Mouse (Mus musculus) bone marrow, adult 2 months (tissue): ENCODE results near the gene Pole2. TPM values are rescaled to one million over a fixed set of nuclear protein-coding genes. Genes with fewer than 3 reads are reported as not detected.

Experiments
- H3K27ac ChIP-seq: fragments of 200-500 bp; 2 replicates; pipeline ENCODE4 v1.5.1; 2012; ENCODE audit warnings: low read depth, mild to moderate bottlenecking, control low read depth, inconsistent platforms, low read length; ENCODE audit not compliant: control insufficient read depth, poor library complexity, insufficient read depth
- H3K4me1 ChIP-seq: fragments of 200-500 bp; 2 replicates; pipeline ENCODE4 v1.6.1; 2011; ENCODE audit warnings: low read length; ENCODE audit not compliant: control insufficient read depth, insufficient read depth
- H3K4me3 ChIP-seq: fragments of 200-500 bp; replicated peaks from 2 replicates; pipeline ENCODE3; 2011; ENCODE audit warnings: mild to moderate bottlenecking, low read depth, low read length, control low read depth; ENCODE audit not compliant: control insufficient read depth
- CTCF ChIP-seq: fragments of 200-500 bp; IDR thresholded peaks from 2 replicates; pipeline ENCODE4 v1.5.1; 2011; ENCODE audit warnings: low read length, control low read depth; ENCODE audit not compliant: control insufficient read depth, insufficient read depth
- POLR2A ChIP-seq: fragments of 200-500 bp; IDR thresholded peaks from 2 replicates; pipeline ENCODE4 v1.6.1; 2011; ENCODE audit warnings: low read depth, mild to moderate bottlenecking, control low read depth, low read length, borderline replicate concordance; ENCODE audit not compliant: control insufficient read depth
- WGBS: fragments of 180-500 bp; shearing (Covaris S2); methylation state at CpG from one replicate; pipeline ENCODE4 v1.1.7; 2018; 5-methylcytosine and 5-hydroxymethylcytosine counted together
- polyA plus RNA-seq: library from polyadenylated mRNA; stranded (reverse); fragments of >200 nt; gene quantifications from 2 replicates; pipeline ENCODE4 v1.2.4, GENCODE M21; 2011; ENCODE audit warnings: low replicate concordance; ENCODE audit not compliant: missing spikeins, insufficient read depth, insufficient read length

Gene Pole2
- polyA plus RNA-seq, 1 experiment, result 9.1 TPM

DNA sequence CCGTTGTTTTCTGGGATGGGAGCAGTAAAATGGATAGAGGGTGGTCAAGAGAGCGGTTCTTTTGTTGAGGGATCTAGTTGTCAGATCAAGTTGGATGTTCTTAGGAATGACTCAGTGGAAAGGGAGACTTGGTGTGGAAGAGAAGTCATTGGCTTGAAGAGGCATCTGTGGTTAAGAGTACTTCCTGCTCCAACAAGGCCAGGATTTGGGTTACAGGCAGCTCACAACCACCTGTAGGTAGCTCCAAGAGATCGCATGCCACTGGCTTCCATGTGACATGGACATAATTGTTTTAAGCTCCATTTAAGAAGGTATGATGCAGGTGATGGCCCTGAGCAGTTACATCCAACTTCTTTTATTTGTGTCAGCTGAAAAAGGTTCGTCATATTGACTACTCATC is 21.8 kb upstream of the Pole2 start:
- H3K27ac ChIP-seq, result no peak overlapping the region
- WGBS, result 77% methylated on average over 4 of the region's 4 CpGs
- no peak overlapping the region for H3K4me3 ChIP-seq
- TF ChIP-seq CTCF, result no peak
- no peak for TF ChIP-seq POLR2A
- H3K4me1 ChIP-seq, result no peaks in the 10 kb centered on the region

- Histone ChIP-seq H3K4me3 (peak overlapping the region; percentile 79), H3K27ac (peak overlapping the region; percentile 75; the same call in 1 of the 2 replicates), H3K4me1 (no peaks in the 10 kb centered on the region; the same call in 1 of the 2 replicates)
- WGBS, result under 1% methylated on average over 64 of the region's 64 CpGs
- TF ChIP-seq POLR2A, result peak; percentile 85; the same call in 1 of the 2 replicates
- no peak for TF ChIP-seq CTCF
These were observed 13.9 kb upstream of the Pole2 start for GRCm38 (mm10) chr12:69241771-69242431.

GRCm38 (mm10) chr12:69241405-69241770 is 13.4 kb upstream of the Pole2 start:
- TF ChIP-seq POLR2A (no peak), CTCF (no peak)
- peak overlapping the region; percentile 79 for H3K4me3 ChIP-seq
- WGBS, result 2% methylated on average over 3 of the region's 3 CpGs
- peak overlapping the region; percentile 75; the same call in 1 of the 2 replicates for H3K27ac ChIP-seq
- H3K4me1 ChIP-seq, result no peaks in the 10 kb centered on the region; the same call in 1 of the 2 replicates

DNA sequence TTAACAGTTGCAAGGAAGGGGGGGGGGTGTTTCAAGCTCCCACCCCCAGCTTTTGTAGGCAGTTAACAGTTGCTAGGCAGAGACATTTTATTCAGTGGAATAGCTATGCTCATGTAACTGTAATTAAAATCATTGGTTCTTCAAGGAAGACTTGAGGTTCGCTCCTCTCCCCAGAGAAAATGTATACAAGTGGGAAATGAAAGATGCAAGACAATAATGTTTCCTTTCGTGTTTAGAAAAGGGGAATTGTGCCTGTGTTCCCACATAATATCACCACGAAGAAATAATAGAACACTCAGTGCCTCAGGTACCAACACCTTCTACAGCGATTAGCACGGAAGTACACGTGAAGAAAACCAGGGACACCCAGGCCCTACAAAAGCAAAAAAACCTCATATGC is 12.9 kb upstream of the Pole2 start, which contains the start of gene Klhdc1:
TSS of gene Klhdc1 (plus strand) at position 301 of the 400 bp plus-strand sequence.
- Histone ChIP-seq H3K4me3 (peak within 1 kb of the TSS; percentile 79), H3K27ac (peak within 1 kb of the TSS; percentile 75; the same call in 1 of the 2 replicates), H3K4me1 (no peaks in the 10 kb centered on the region; the same call in 1 of the 2 replicates)
- TF ChIP-seq POLR2A (no peak), CTCF (no peak)
- WGBS, result 50% methylated on average over 6 of the region's 6 CpGs

DNA sequence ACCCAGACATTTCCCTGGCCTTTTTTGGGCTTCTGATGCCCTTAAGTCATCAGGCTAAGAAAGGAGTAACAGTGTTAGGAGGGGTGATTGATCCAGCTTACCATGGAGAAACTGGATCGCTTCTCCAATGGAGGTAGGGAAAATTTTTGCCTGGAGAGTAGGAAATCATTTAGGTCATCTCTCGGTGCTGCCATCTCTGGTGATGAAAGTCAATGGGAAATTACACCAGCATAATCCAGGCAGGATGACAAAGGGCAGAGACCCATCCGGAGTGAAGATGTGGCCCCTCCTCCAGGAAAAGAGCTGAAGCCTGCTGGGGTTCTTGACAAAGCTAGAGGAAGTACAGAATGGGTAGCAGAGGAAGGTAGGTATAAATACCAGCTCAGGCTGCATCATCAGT is 10.3 kb upstream of the Pole2 start:
- H3K27ac ChIP-seq, result no peak overlapping the region
- TF ChIP-seq CTCF, result no peak
- no peak for TF ChIP-seq POLR2A
- H3K4me1 ChIP-seq, result no peaks in the 10 kb centered on the region; the same call in 1 of the 2 replicates
- H3K4me3 ChIP-seq, result no peak overlapping the region
- WGBS, result 37% methylated on average over 3 of the region's 3 CpGs

DNA sequence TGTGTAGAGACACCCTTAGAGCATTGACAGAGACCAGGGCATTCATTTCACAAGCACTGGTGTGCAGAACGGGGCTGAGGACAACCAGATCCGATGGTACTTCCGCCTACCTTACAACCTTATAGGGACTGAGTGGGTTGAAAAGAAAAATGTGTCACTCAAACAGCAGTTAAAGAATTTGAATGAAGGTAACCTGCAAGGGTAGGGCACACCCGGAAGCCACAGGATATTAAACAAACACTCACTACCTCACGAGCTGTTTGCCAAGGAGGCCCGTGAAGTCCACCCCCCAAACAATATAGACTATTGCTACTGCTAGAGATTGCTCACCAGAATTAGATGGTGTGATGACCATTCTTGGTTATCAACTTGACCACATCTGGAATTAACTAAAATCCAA is 7.8 kb upstream of the Pole2 start:
- H3K27ac ChIP-seq, result no peak overlapping the region
- H3K4me1 ChIP-seq, result no peaks in the 10 kb centered on the region; the same call in 1 of the 2 replicates
- H3K4me3 ChIP-seq, result no peak overlapping the region
- no peak for TF ChIP-seq POLR2A
- no peak for TF ChIP-seq CTCF
- WGBS, result 86% methylated on average over 6 of the region's 6 CpGs

DNA sequence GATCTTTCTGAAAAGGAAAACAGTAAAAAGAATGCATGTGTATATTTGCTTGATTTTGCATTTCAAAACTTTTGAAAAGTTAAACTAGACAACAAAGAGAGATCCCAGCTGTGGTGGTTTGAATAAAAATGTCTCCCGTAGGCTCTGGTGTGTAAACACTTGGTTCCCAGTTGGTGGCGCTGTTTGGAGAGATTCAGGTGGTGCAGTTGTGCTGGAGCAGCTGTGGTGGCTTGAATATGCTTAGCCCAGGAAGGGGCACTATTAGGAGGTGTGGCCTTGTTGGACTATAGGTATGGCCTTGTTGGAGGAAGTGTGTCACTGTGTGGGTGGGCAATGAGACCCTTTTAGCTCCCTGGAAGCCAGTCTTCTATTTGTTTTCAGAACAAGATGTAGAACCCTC is 1.3 kb upstream of the Pole2 start:
- no peak overlapping the region for H3K27ac ChIP-seq
- 52% methylated on average over 2 of the region's 2 CpGs for WGBS
- TF ChIP-seq CTCF (peak; percentile 45; the same call in 1 of the 2 replicates), POLR2A (no peak)
- H3K4me3 ChIP-seq, result no peak overlapping the region
- no peaks in the 10 kb centered on the region for H3K4me1 ChIP-seq

- Histone ChIP-seq H3K4me3 (no peak overlapping the region), H3K27ac (0 out of 2 replicates have a peak overlapping the region, but pooled peaks have one; percentile 7), H3K4me1 (no peaks in the 10 kb centered on the region; the same call in 1 of the 2 replicates)
- 92% methylated on average over 19 of the region's 19 CpGs for WGBS
- TF ChIP-seq CTCF (no peak), POLR2A (no peak)
These were observed 7.2 kb downstream of the Pole2 start for GRCm38 (mm10) chr12:69220613-69221277.

- Histone ChIP-seq H3K4me3 (no peak overlapping the region), H3K4me1 (peaks cover 2% of the 10 kb centered on the region), H3K27ac (no peak overlapping the region)
- 77% methylated on average over 7 of the region's 7 CpGs for WGBS
- TF ChIP-seq POLR2A (no peak), CTCF (no peak)
These were observed 11.4 kb downstream of the Pole2 start for GRCm38 (mm10) chr12:69216587-69216986.
